Mouse (Mus musculus) liver, embryonic 16.5 days (tissue): ENCODE results near the gene Cask. TPM values are rescaled to one million over a fixed set of nuclear protein-coding genes. Genes with fewer than 3 reads are reported as not detected.
A peak's percentile ranks its signal among the peaks of the same experiment; 100 is the strongest.

Experiments
- ATAC-seq: fragments of 200-750 bp; cut with Nextera tagmentation; 2 replicates; pipeline ENCODE4 v1.8.0; 2017; ENCODE audit warnings: low read depth, mild to moderate bottlenecking, moderate number of reproducible peaks, moderate library complexity
- H3K27ac ChIP-seq: fragments of 300-500 bp; sonication (generic); 2 replicates; pipeline ENCODE4 v1.5.1; 2014; ENCODE audit warnings: mild to moderate bottlenecking, low read length
- H3K27me3 ChIP-seq: fragments of 300-500 bp; sonication (generic); 2 replicates; pipeline ENCODE4 v1.6.1; 2014; ENCODE audit warnings: low read depth, low read length, mixed read lengths; ENCODE audit not compliant: control insufficient read depth, insufficient read depth
- H3K36me3 ChIP-seq: fragments of 300-500 bp; sonication (generic); 2 replicates; pipeline ENCODE4 v1.6.1; 2014; ENCODE audit warnings: mild to moderate bottlenecking; ENCODE audit not compliant: control insufficient read depth, insufficient read depth
- H3K4me1 ChIP-seq: fragments of 300-500 bp; sonication (generic); 2 replicates; pipeline ENCODE4 v1.6.1; 2014; ENCODE audit warnings: low read depth, low read length, mixed read lengths; ENCODE audit not compliant: control insufficient read depth
- H3K4me2 ChIP-seq: fragments of 300-500 bp; sonication (generic); 2 replicates; pipeline ENCODE4 v1.6.1; 2014; ENCODE audit warnings: low read depth, low read length, mixed read lengths
- H3K4me3 ChIP-seq: fragments of 300-500 bp; sonication (generic); 2 replicates; pipeline ENCODE4 v1.5.1; 2014; ENCODE audit warnings: low read depth, mild to moderate bottlenecking, low read length
- H3K9ac ChIP-seq: fragments of 300-500 bp; sonication (generic); 2 replicates; pipeline ENCODE4 v1.6.1; 2014; ENCODE audit warnings: low read depth, low read length
- H3K9me3 ChIP-seq: fragments of 300-500 bp; sonication (generic); replicated peaks from 2 replicates; pipeline ENCODE4 v1.6.1; 2016; ENCODE audit warnings: low read length; ENCODE audit not compliant: control insufficient read depth
- WGBS: fragments of 180-500 bp; shearing (Covaris S2); extraction: QIAGEN DNeasy Blood & Tissue Kit; methylation state at CpG from one replicate; pipeline ENCODE4 v1.1.7; 2014; ENCODE audit not compliant: insufficient replicate concordance; 5-methylcytosine and 5-hydroxymethylcytosine counted together
- polyA plus RNA-seq: library from polyadenylated mRNA; unstranded; fragments of >200 nt; fragmentation: Nextera tagmentation; extraction: Ambion mirVana; gene quantifications from 2 replicates; pipeline ENCODE4 v1.2.1, GENCODE M21; 2015

The Cask gene
- polyA plus RNA-seq, 1 experiment from 2014 or later = 1.4 TPM

GRCm38 (mm10) chrX:13691865-13692264 is 159.3 kb downstream of the Cask start:
- Histone ChIP-seq H3K9me3 (no peaks in the 10 kb centered on the region), H3K27ac (no peak overlapping the region), H3K36me3 (no peaks in the 10 kb centered on the region), H3K9ac (no peak overlapping the region), H3K4me1 (no peaks in the 10 kb centered on the region), H3K4me3 (no peak overlapping the region), H3K27me3 (no peaks in the 10 kb centered on the region), H3K4me2 (no peak overlapping the region)
- ATAC-seq = no peak
- 53% methylated on average over 4 of the region's 4 CpGs for WGBS

- no peak overlapping the region for H3K4me3 ChIP-seq
- H3K9ac ChIP-seq = no peak overlapping the region
Observed at GRCm38 (mm10) chrX:13688356-13688755, 162.8 kb downstream of the Cask start.

DNA sequence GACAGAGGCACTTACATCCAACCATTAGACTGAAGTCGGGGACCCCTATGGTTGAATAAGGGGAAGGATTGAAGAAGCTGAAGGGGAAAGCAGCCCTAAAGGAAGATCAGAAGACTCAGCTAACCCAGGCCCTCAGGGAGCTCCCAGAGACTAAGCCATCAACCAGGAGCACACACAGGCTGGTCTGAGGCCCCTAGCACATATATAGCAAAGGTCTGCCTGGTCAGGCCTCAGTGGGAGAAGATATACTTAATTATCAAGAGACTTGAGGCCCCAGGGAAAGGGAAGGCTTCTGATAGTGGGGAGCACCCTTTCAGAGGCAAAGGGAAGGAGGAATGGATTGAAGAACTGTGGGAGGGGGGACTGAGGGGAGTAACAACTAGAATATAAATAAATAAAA is 164.6 kb downstream of the Cask start:
- Histone ChIP-seq H3K4me3 (no peak overlapping the region), H3K4me1 (no peaks in the 10 kb centered on the region), H3K36me3 (no peaks in the 10 kb centered on the region), H3K27me3 (no peaks in the 10 kb centered on the region), H3K9ac (no peak overlapping the region), H3K27ac (no peak overlapping the region), H3K4me2 (no peak overlapping the region), H3K9me3 (no peaks in the 10 kb centered on the region)
- no peak for ATAC-seq
- 54% methylated on average over 1 of the region's 1 CpGs for WGBS

More at GRCm38 (mm10) chrX:13688356-13688755, 162.8 kb downstream of the Cask start:
- Histone ChIP-seq H3K27me3 (no peaks in the 10 kb centered on the region), H3K27ac (no peak overlapping the region), H3K36me3 (no peaks in the 10 kb centered on the region), H3K4me2 (no peak overlapping the region), H3K9me3 (no peaks in the 10 kb centered on the region), H3K4me1 (no peaks in the 10 kb centered on the region)
- WGBS = 56% methylated on average over 2 of the region's 2 CpGs
- ATAC-seq = no peak

DNA sequence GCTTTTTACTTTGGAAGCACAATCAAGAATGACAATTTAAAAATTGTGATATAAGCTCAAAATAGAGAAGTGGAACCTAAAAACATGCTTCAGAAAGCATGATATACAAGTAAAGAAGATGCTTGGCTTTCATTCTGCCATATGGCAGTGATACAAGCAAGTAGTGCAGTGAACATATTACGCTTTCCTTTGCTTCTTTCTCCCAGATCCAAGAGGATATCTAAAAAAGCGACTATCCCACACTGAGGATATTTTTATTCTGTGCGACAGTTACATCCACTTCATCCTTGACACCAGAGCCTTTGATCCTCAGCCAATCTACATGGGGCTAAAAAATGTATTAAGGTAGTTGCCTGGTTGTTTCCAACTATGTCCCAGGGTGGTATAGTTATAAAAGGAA is 169.4 kb downstream of the Cask start:
- H3K9ac ChIP-seq = no peak overlapping the region
- H3K4me3 ChIP-seq = no peak overlapping the region
- 76% methylated on average over 3 of the region's 3 CpGs for WGBS
- H3K4me2 ChIP-seq = no peak overlapping the region
- no peak overlapping the region for H3K27ac ChIP-seq
- no peak for ATAC-seq
- no peaks in the 10 kb centered on the region for H3K27me3 ChIP-seq
- no peaks in the 10 kb centered on the region for H3K9me3 ChIP-seq
- no peaks in the 10 kb centered on the region for H3K4me1 ChIP-seq
- H3K36me3 ChIP-seq = no peaks in the 10 kb centered on the region

- no peak overlapping the region for H3K9ac ChIP-seq
- H3K4me2 ChIP-seq = no peak overlapping the region
- no peaks in the 10 kb centered on the region for H3K9me3 ChIP-seq
- H3K27ac ChIP-seq = no peak overlapping the region
- WGBS = 67% methylated on average over 3 of the region's 3 CpGs
- no peaks in the 10 kb centered on the region for H3K36me3 ChIP-seq
- H3K4me1 ChIP-seq = no peaks in the 10 kb centered on the region
- no peak overlapping the region for H3K4me3 ChIP-seq
- H3K27me3 ChIP-seq = no peaks in the 10 kb centered on the region
- ATAC-seq = no peak
Observed at GRCm38 (mm10) chrX:13673001-13673400, 178.2 kb downstream of the Cask start.

- Histone ChIP-seq H3K36me3 (no peaks in the 10 kb centered on the region), H3K9ac (no peak overlapping the region), H3K4me3 (no peak overlapping the region), H3K4me2 (no peak overlapping the region), H3K4me1 (no peaks in the 10 kb centered on the region), H3K27ac (no peak overlapping the region), H3K9me3 (no peaks in the 10 kb centered on the region), H3K27me3 (no peaks in the 10 kb centered on the region)
- ATAC-seq = no peak
- WGBS = 53% methylated on average over 3 of the region's 3 CpGs
Observed at GRCm38 (mm10) chrX:13670342-13670741, 180.8 kb downstream of the Cask start.

DNA sequence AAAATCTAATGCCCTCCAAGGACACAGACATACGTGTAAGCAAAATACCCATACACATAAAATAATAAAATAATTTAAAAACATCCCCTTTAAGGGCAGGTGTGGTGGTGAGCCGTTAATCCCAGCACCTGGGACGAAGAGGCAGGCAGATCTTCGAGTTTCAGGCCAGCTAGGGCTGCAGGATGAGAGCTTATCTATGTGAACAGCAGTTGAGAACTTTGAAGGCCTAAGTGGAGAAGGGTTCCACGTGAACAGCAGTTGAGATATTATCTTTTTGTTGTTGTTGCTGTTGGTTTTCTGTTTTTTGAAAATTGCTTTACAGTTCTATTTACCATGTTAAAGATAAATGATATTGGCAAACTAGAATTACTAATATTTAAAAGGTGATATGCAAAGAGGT is 182.3 kb downstream of the Cask start:
- peak; percentile 73; the same call in 1 of the 2 replicates for ATAC-seq
- Histone ChIP-seq H3K4me2 (no peak overlapping the region), H3K4me1 (no peaks in the 10 kb centered on the region), H3K36me3 (no peaks in the 10 kb centered on the region), H3K27ac (no peak overlapping the region), H3K27me3 (no peaks in the 10 kb centered on the region), H3K9ac (no peak overlapping the region), H3K4me3 (no peak overlapping the region), H3K9me3 (no peaks in the 10 kb centered on the region)
- 29% methylated on average over 5 of the region's 5 CpGs for WGBS

DNA sequence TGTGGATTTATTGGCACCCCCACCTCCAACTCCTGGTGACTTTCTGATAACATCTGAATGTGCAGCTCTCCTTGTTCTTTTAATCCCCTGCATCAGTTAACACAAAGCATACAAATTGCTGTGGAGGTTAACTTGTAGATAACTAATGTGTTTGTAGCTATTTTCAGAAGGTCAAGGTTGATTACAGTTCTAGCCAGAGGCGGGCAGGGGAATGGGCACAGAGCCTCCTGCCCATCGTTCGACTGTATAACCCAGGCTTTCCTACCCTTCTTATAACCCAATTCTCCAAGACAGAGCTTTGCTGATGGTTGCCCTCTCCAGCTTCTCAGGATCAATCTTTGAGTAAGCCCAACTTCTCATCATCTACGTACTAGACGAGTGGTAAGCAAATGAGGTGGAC is 190.1 kb downstream of the Cask start, which contains the start of gene Gpr82:
Gene Gpr82 (plus strand): TSS at position 301 of the 400 bp plus-strand sequence.
- 65% methylated on average over 5 of the region's 5 CpGs for WGBS
- Histone ChIP-seq H3K27ac (no peak within 1 kb of the TSS), H3K36me3 (no peaks in the 10 kb centered on the region), H3K4me3 (no peak within 1 kb of the TSS), H3K9ac (no peak within 1 kb of the TSS), H3K9me3 (no peaks in the 10 kb centered on the region), H3K4me2 (no peak within 1 kb of the TSS), H3K4me1 (no peaks in the 10 kb centered on the region), H3K27me3 (no peaks in the 10 kb centered on the region)
- no peak for ATAC-seq

DNA sequence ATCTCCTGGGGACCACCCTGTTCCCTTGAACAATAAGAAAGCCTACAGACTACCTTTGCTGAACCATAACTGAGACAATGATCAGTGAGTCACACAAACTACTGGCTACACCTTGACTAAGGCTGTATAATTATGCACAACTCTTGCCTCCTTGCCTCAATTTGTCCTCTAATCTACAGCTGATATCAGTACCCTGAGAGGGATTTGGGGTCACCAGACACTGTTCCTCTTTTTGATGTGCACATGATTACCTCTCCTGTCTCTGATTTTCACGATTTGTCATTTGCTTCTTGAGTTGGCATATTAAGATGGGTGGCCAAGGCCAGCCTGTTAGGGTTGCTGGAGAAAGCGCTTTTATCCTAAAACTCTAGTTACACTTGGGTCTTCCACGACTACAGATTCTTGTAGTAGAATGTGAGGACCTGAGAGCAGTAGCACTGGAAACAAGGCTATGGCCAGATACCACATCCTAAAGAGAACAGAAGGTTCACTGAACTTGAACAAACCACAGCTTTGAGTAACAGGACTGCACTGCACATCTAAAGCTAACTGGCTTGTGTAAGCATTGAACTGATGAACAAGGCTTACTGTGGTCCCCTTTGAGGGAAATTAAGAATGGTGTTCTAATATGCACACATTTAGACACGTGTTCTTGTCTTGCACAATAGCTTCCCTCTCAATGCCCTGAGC is 191.8 kb downstream of the Cask start:
- no peak for ATAC-seq
- H3K9ac ChIP-seq = no peak overlapping the region
- H3K4me2 ChIP-seq = no peak overlapping the region
- H3K36me3 ChIP-seq = no peaks in the 10 kb centered on the region
- no peaks in the 10 kb centered on the region for H3K27me3 ChIP-seq
- H3K9me3 ChIP-seq = no peaks in the 10 kb centered on the region
- WGBS = 47% methylated on average over 4 of the region's 4 CpGs
- no peak overlapping the region for H3K27ac ChIP-seq
- H3K4me1 ChIP-seq = no peaks in the 10 kb centered on the region
- H3K4me3 ChIP-seq = no peak overlapping the region
